Mouse (Mus musculus): ENCODE measurements around the gene Kcnj12. TPM values are rescaled to one million over a fixed set of nuclear protein-coding genes. Genes with fewer than 3 reads are reported as not detected.

The Kcnj12 gene
- not detected in 3 replicates for total RNA-seq (2017)

GRCm38 (mm10) chr11:61022550-61023391, at the start of gene Kcnj12:
Kcnj12 (plus strand) TSS chr11:61022564.
- ATAC-seq (replicated peaks; ENCODE audit: insufficient number of reproducible peaks, low FRiP score, low TSS enrichment, poor library complexity, severe bottlenecking): no peak

GRCm38 (mm10) chr11:60975097-60975496, 47.3 kb upstream of the Kcnj12 start:
- ATAC-seq (replicated peaks; ENCODE audit: insufficient number of reproducible peaks, low FRiP score, low TSS enrichment, poor library complexity, severe bottlenecking): no peak

- ATAC-seq (replicated peaks; ENCODE audit: insufficient number of reproducible peaks, low FRiP score, low TSS enrichment, poor library complexity, severe bottlenecking): no peak
These were observed 46.1 kb upstream of the Kcnj12 start for GRCm38 (mm10) chr11:60976234-60976633.

GRCm38 (mm10) chr11:60976742-60977141, 45.6 kb upstream of the Kcnj12 start:
- no peak for ATAC-seq (replicated peaks; ENCODE audit: insufficient number of reproducible peaks, low FRiP score, low TSS enrichment, poor library complexity, severe bottlenecking)

GRCm38 (mm10) chr11:60977153-60977552, 45.2 kb upstream of the Kcnj12 start:
- ATAC-seq (replicated peaks; ENCODE audit: insufficient number of reproducible peaks, low FRiP score, low TSS enrichment, poor library complexity, severe bottlenecking): no peak

GRCm38 (mm10) chr11:60978658-60979057, 43.7 kb upstream of the Kcnj12 start:
- no peak for ATAC-seq (replicated peaks; ENCODE audit: insufficient number of reproducible peaks, low FRiP score, low TSS enrichment, poor library complexity, severe bottlenecking)

- ATAC-seq (replicated peaks; ENCODE audit: insufficient number of reproducible peaks, low FRiP score, low TSS enrichment, poor library complexity, severe bottlenecking): no peak
These were observed 42.6 kb upstream of the Kcnj12 start for GRCm38 (mm10) chr11:60979788-60980187.

GRCm38 (mm10) chr11:60981693-60982486, 40.5 kb upstream of the Kcnj12 start:
- no peak for ATAC-seq (replicated peaks; ENCODE audit: insufficient number of reproducible peaks, low FRiP score, low TSS enrichment, poor library complexity, severe bottlenecking)

GRCm38 (mm10) chr11:60984912-60985558, 37.3 kb upstream of the Kcnj12 start:
- no peak for ATAC-seq (replicated peaks; ENCODE audit: insufficient number of reproducible peaks, low FRiP score, low TSS enrichment, poor library complexity, severe bottlenecking)

GRCm38 (mm10) chr11:60990428-60990827, 31.9 kb upstream of the Kcnj12 start:
- ATAC-seq (replicated peaks; ENCODE audit: insufficient number of reproducible peaks, low FRiP score, low TSS enrichment, poor library complexity, severe bottlenecking): no peak

GRCm38 (mm10) chr11:61002736-61003135, 19.6 kb upstream of the Kcnj12 start:
- no peak for ATAC-seq (replicated peaks; ENCODE audit: insufficient number of reproducible peaks, low FRiP score, low TSS enrichment, poor library complexity, severe bottlenecking)

GRCm38 (mm10) chr11:61004046-61004445, 18.3 kb upstream of the Kcnj12 start:
- no peak for ATAC-seq (replicated peaks; ENCODE audit: insufficient number of reproducible peaks, low FRiP score, low TSS enrichment, poor library complexity, severe bottlenecking)

GRCm38 (mm10) chr11:61004781-61005180, 17.6 kb upstream of the Kcnj12 start:
- no peak for ATAC-seq (replicated peaks; ENCODE audit: insufficient number of reproducible peaks, low FRiP score, low TSS enrichment, poor library complexity, severe bottlenecking)

GRCm38 (mm10) chr11:61005345-61005744, 17.0 kb upstream of the Kcnj12 start:
- ATAC-seq (replicated peaks; ENCODE audit: insufficient number of reproducible peaks, low FRiP score, low TSS enrichment, poor library complexity, severe bottlenecking): no peak

GRCm38 (mm10) chr11:61011736-61012294, 10.5 kb upstream of the Kcnj12 start:
- no peak for ATAC-seq (replicated peaks; ENCODE audit: insufficient number of reproducible peaks, low FRiP score, low TSS enrichment, poor library complexity, severe bottlenecking)

- ATAC-seq (replicated peaks; ENCODE audit: insufficient number of reproducible peaks, low FRiP score, low TSS enrichment, poor library complexity, severe bottlenecking): no peak
These were observed 5.4 kb upstream of the Kcnj12 start for GRCm38 (mm10) chr11:61016866-61017398.

GRCm38 (mm10) chr11:61021129-61021528, 1.2 kb upstream of the Kcnj12 start:
- no peak for ATAC-seq (replicated peaks; ENCODE audit: insufficient number of reproducible peaks, low FRiP score, low TSS enrichment, poor library complexity, severe bottlenecking)

GRCm38 (mm10) chr11:61021676-61022549, 451 bp upstream of the Kcnj12 start:
- ATAC-seq (replicated peaks; ENCODE audit: insufficient number of reproducible peaks, low FRiP score, low TSS enrichment, poor library complexity, severe bottlenecking): no peak
